Mouse (Mus musculus): ENCODE measurements around the gene Pdcd2. TPM values are rescaled to one million over a fixed set of nuclear protein-coding genes. Genes with fewer than 3 reads are reported as not detected.

Pdcd2 gene
- polyA plus RNA-seq, 1 experiment from 2014 or later = 66.4 TPM

DNA sequence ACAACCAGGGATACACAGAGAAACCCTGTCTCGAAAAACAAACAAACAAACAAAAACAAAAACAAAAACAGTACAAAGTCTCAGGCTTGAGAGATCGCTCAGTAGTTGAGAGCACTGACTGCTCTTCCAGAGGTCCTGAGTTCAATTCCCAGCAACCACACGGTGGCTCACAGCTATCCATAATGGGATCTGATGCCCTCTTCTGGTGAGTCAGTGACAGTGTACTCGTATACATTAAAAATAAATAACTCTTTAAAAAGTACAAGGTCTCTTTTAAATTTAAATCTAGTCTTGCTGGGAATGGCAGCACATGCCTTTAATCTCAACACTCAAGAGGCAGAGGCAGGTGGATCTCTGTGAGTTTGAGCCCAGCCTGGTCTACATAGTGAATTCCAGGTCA is 54.4 kb downstream of the Pdcd2 start:
- Histone ChIP-seq H3K4me3 (replicated peaks; ENCODE audit: low read depth, low read length) (no peak overlapping the region), H3K27ac (replicated peaks; ENCODE audit: low read depth, low read length) (no peak overlapping the region), H3K4me1 (ENCODE audit: control insufficient read depth, insufficient read depth, low read length) (no peaks in the 10 kb centered on the region), H3K9me3 (ENCODE audit: control insufficient read depth, low read length) (no peaks in the 10 kb centered on the region), H3K9ac (replicated peaks; ENCODE audit: low read length) (no peak overlapping the region), H3K36me3 (ENCODE audit: control insufficient read depth, insufficient read depth, low read length) (peaks cover 79% of the 10 kb centered on the region), H3K4me2 (ENCODE audit: low read length) (no peak overlapping the region), H3K27me3 (ENCODE audit: control insufficient read depth, insufficient read depth, low read length) (no peaks in the 10 kb centered on the region)
- 92% methylated on average over 4 of the region's 4 CpGs for WGBS
- DNase-seq (no peak), ATAC-seq (ENCODE audit: low FRiP score, low TSS enrichment) (no peak)

Other genes starting within 250 kb of the Pdcd2 start
- 23.5 and 24.4 TPM in 2 replicates for gene Dll1, start 150.4 kb downstream of the Pdcd2 start, polyA plus RNA-seq (2014; fragmentation: Nextera tagmentation; extraction: Ambion mirVana)
- 36.9 and 49.1 TPM in 2 replicates for gene Fam120b, start 131.1 kb downstream of the Pdcd2 start, polyA plus RNA-seq (2014; fragmentation: Nextera tagmentation; extraction: Ambion mirVana)
- gene Psmb1, start 27.6 kb downstream of the Pdcd2 start, polyA plus RNA-seq (2014; fragmentation: Nextera tagmentation; extraction: Ambion mirVana) = 255 and 268 TPM in 2 replicates
- 64.6 and 70.9 TPM in 2 replicates for gene Tbp, start 27.4 kb downstream of the Pdcd2 start, polyA plus RNA-seq (2014; fragmentation: Nextera tagmentation; extraction: Ambion mirVana)
- 0.93 and 0.96 TPM in 2 replicates for gene Prdm9, start 37.1 kb upstream of the Pdcd2 start, polyA plus RNA-seq (2014; fragmentation: Nextera tagmentation; extraction: Ambion mirVana)
- gene Chd1, start 177.7 kb upstream of the Pdcd2 start, polyA plus RNA-seq (2014; fragmentation: Nextera tagmentation; extraction: Ambion mirVana) = 24.8 and 25.1 TPM in 2 replicates

Data from midbrain, embryonic 14.5 days (tissue).